Mouse (Mus musculus) cerebellum, adult (tissue): Measurements from ENCODE around the gene Sntg2.

ENCODE experiments used
- ATAC-seq: cut with Nextera tagmentation; 2 replicates; pipeline ENCODE4 v1.9.2; 2017; ENCODE audit warnings: mild to moderate bottlenecking, moderate library complexity, mixed read lengths; ENCODE audit not compliant: insufficient number of reproducible peaks, low FRiP score, low TSS enrichment

The Sntg2 gene

GRCm38 (mm10) chr12:30128561-30129410 lies 244.4 kb downstream of the Sntg2 start:
- 0 out of 2 replicates have a peak, but pooled peaks have one; percentile 52 for ATAC-seq
